Mouse (Mus musculus) midbrain, embryonic 12.5 days (tissue): ENCODE measurements around the gene Ripply3. TPM values are rescaled to one million over a fixed set of nuclear protein-coding genes. Genes with fewer than 3 reads are reported as not detected.

ENCODE experiments used
- ATAC-seq: fragments of 200-750 bp; cut with Nextera tagmentation; 2 replicates; pipeline ENCODE4 v1.8.0; 2017; ENCODE audit warnings: low read depth, moderate TSS enrichment, moderate library complexity; ENCODE audit not compliant: low FRiP score
- H3K27ac ChIP-seq: fragments of 300-500 bp; sonication (generic); replicated peaks from 2 replicates; pipeline ENCODE4 v1.5.1; 2016; ENCODE audit warnings: mild to moderate bottlenecking
- H3K27me3 ChIP-seq: fragments of 300-500 bp; sonication (generic); 2 replicates; pipeline ENCODE4 v1.6.1; 2016; ENCODE audit warnings: mild to moderate bottlenecking
- H3K36me3 ChIP-seq: fragments of 300-500 bp; sonication (generic); 2 replicates; pipeline ENCODE4 v1.6.1; 2016
- H3K4me1 ChIP-seq: fragments of 300-500 bp; sonication (generic); 2 replicates; pipeline ENCODE4 v1.6.1; 2016
- H3K4me2 ChIP-seq: fragments of 300-500 bp; sonication (generic); replicated peaks from 2 replicates; pipeline ENCODE4 v1.6.1; 2016; ENCODE audit warnings: mild to moderate bottlenecking, moderate library complexity
- H3K4me3 ChIP-seq: fragments of 300-500 bp; sonication (generic); 2 replicates; pipeline ENCODE4 v1.5.1; 2016; ENCODE audit warnings: mild to moderate bottlenecking
- H3K9ac ChIP-seq: fragments of 300-500 bp; sonication (generic); replicated peaks from 2 replicates; pipeline ENCODE4 v1.6.1; 2016; ENCODE audit warnings: mild to moderate bottlenecking, moderate library complexity
- H3K9me3 ChIP-seq: fragments of 300-500 bp; sonication (generic); 2 replicates; pipeline ENCODE4 v1.6.1; 2016; ENCODE audit warnings: mild to moderate bottlenecking
- whole genome bisulfite sequencing: fragments of 180-500 bp; shearing (Covaris S2); methylation state at CpG from one replicate; pipeline ENCODE4 v1.1.7; 2016; 5-methylcytosine and 5-hydroxymethylcytosine counted together
- polyA plus RNA-seq: library from polyadenylated mRNA; unstranded; fragments of >200 nt; fragmentation: Nextera tagmentation; extraction: Ambion mirVana; gene quantifications from 2 replicates; pipeline ENCODE4 v1.2.1, GENCODE M21; 2016

Ripply3 gene
- polyA plus RNA-seq, 1 experiment from 2014 or later, result 3.4 TPM

GRCm38 (mm10) chr16:94365435-94365834, 37.2 kb downstream of the Ripply3 start:
- peaks cover 24% of the 10 kb centered on the region for H3K4me1 ChIP-seq

GRCm38 (mm10) chr16:94369596-94370172, 41.5 kb downstream of the Ripply3 start:
- Histone ChIP-seq H3K27me3 (no peaks in the 10 kb centered on the region), H3K36me3 (peaks cover 6% of the 10 kb centered on the region; the same call in 1 of the 2 replicates), H3K4me2 (peak overlapping the region; percentile 69), H3K27ac (peak overlapping the region; percentile 99), H3K9me3 (no peaks in the 10 kb centered on the region), H3K9ac (peak overlapping the region; percentile 95), H3K4me3 (peak overlapping the region; percentile 92), H3K4me1 (peaks cover 36% of the 10 kb centered on the region)
- no peak for ATAC-seq
- 8% methylated on average over 6 of the region's 6 CpGs for WGBS

More at GRCm38 (mm10) chr16:94365435-94365834, 37.2 kb downstream of the Ripply3 start:
- no peak overlapping the region for H3K4me2 ChIP-seq
- peaks cover 8% of the 10 kb centered on the region; the same call in 1 of the 2 replicates for H3K36me3 ChIP-seq
- no peak for ATAC-seq
- 88% methylated on average over 3 of the region's 3 CpGs for WGBS
- H3K27me3 ChIP-seq, result no peaks in the 10 kb centered on the region
- H3K9ac ChIP-seq, result no peak overlapping the region
- H3K9me3 ChIP-seq, result no peaks in the 10 kb centered on the region
- no peak overlapping the region for H3K27ac ChIP-seq
- H3K4me3 ChIP-seq, result no peak overlapping the region

- H3K4me2 ChIP-seq, result peak within 1 kb of the TSS; percentile 69
- peak; percentile 82 for ATAC-seq
- peak within 1 kb of the TSS; percentile 92 for H3K4me3 ChIP-seq
- no peaks in the 10 kb centered on the region for H3K27me3 ChIP-seq
- H3K9ac ChIP-seq, result peak within 1 kb of the TSS; percentile 95
- peaks cover 39% of the 10 kb centered on the region for H3K4me1 ChIP-seq
- 0 out of 2 replicates have a peak, but pooled peaks cover 2% of the 10 kb centered on the region for H3K36me3 ChIP-seq
- peak within 1 kb of the TSS; percentile 99 for H3K27ac ChIP-seq
- under 1% methylated on average over 79 of the region's 79 CpGs for WGBS
- H3K9me3 ChIP-seq, result no peaks in the 10 kb centered on the region
These were observed 42.1 kb downstream of the Ripply3 start, which contains the start of gene Ttc3 for GRCm38 (mm10) chr16:94370173-94370914. TSS of gene Ttc3 (plus strand) at chr16:94370618.

GRCm38 (mm10) chr16:94370915-94371300, 42.7 kb downstream of the Ripply3 start:
- ATAC-seq, result peak; percentile 72
- H3K27me3 ChIP-seq, result no peaks in the 10 kb centered on the region
- no peaks in the 10 kb centered on the region for H3K9me3 ChIP-seq
- H3K4me1 ChIP-seq, result peaks cover 39% of the 10 kb centered on the region
- peak overlapping the region; percentile 52 for H3K4me2 ChIP-seq
- H3K36me3 ChIP-seq, result no peaks in the 10 kb centered on the region
- WGBS, result 1% methylated on average over 42 of the region's 43 CpGs
- peak overlapping the region; percentile 99 for H3K27ac ChIP-seq
- peak overlapping the region; percentile 95 for H3K9ac ChIP-seq
- peak overlapping the region; percentile 92 for H3K4me3 ChIP-seq

- Histone ChIP-seq H3K27ac (peak within 1 kb of the TSS; percentile 99), H3K4me1 (peaks cover 39% of the 10 kb centered on the region), H3K4me2 (peak within 1 kb of the TSS; percentile 52), H3K27me3 (no peaks in the 10 kb centered on the region), H3K36me3 (no peaks in the 10 kb centered on the region), H3K9me3 (no peaks in the 10 kb centered on the region), H3K4me3 (peak within 1 kb of the TSS; percentile 92), H3K9ac (peak within 1 kb of the TSS; percentile 95)
- under 1% methylated on average over 35 of the region's 43 CpGs for WGBS
- ATAC-seq, result peak; percentile 85
These were observed 43.2 kb downstream of the Ripply3 start, which contains the start of gene Pigp for GRCm38 (mm10) chr16:94371301-94371931. TSS of gene Pigp (minus strand) at chr16:94371842.

- H3K9ac ChIP-seq, result no peak overlapping the region
- H3K27me3 ChIP-seq, result no peaks in the 10 kb centered on the region
- ATAC-seq, result no peak
- peaks cover 15% of the 10 kb centered on the region; the same call in 1 of the 2 replicates for H3K4me1 ChIP-seq
- no peak overlapping the region for H3K4me2 ChIP-seq
- H3K27ac ChIP-seq, result no peak overlapping the region
- no peaks in the 10 kb centered on the region for H3K36me3 ChIP-seq
- WGBS, result 85% methylated on average over 1 of the region's 1 CpGs
- H3K9me3 ChIP-seq, result no peaks in the 10 kb centered on the region
- H3K4me3 ChIP-seq, result no peak overlapping the region
These were observed 51.2 kb downstream of the Ripply3 start for GRCm38 (mm10) chr16:94379386-94379785.

- H3K4me2 ChIP-seq, result no peak overlapping the region
- no peak for ATAC-seq
- WGBS, result over 99% methylated on average over 3 of the region's 3 CpGs
- H3K9me3 ChIP-seq, result no peaks in the 10 kb centered on the region
- no peak overlapping the region for H3K4me3 ChIP-seq
- no peak overlapping the region for H3K27ac ChIP-seq
- H3K27me3 ChIP-seq, result no peaks in the 10 kb centered on the region
- peaks cover 10% of the 10 kb centered on the region; the same call in 1 of the 2 replicates for H3K4me1 ChIP-seq
- no peak overlapping the region for H3K9ac ChIP-seq
- H3K36me3 ChIP-seq, result 0 out of 2 replicates have a peak, but pooled peaks cover 4% of the 10 kb centered on the region
These were observed 55.1 kb downstream of the Ripply3 start for GRCm38 (mm10) chr16:94383277-94383676.

Other genes starting within 250 kb of the Ripply3 start
- 0.83 and 2.0 TPM in 2 replicates for gene Sim2, start 243.5 kb upstream of the Ripply3 start, polyA plus RNA-seq
- gene Hlcs, start 14.8 kb upstream of the Ripply3 start, polyA plus RNA-seq, result 12.6 and 13.3 TPM in 2 replicates
- 618 and 658 TPM in 2 replicates for gene Ttc3, start 42.2 kb downstream of the Ripply3 start, polyA plus RNA-seq
- gene Pigp, start 43.4 kb downstream of the Ripply3 start, polyA plus RNA-seq, result 116 and 124 TPM in 2 replicates
- gene Vps26c, start 198.4 kb downstream of the Ripply3 start, polyA plus RNA-seq, result 59.4 and 60.6 TPM in 2 replicates
- 9.5 and 10.0 TPM in 2 replicates for gene Dyrk1a, start 241.6 kb downstream of the Ripply3 start, polyA plus RNA-seq